Mouse (Mus musculus) heart, postnatal 0 days (tissue): ENCODE results near the gene 4933428G20Rik. TPM values are rescaled to one million over a fixed set of nuclear protein-coding genes. Genes with fewer than 3 reads are reported as not detected.

Experiments used
- ATAC-seq: fragments of 200-750 bp; cut with Nextera tagmentation; 2 replicates; pipeline ENCODE4 v1.8.0; 2017; ENCODE audit warnings: low read depth, moderate number of reproducible peaks, moderate library complexity; ENCODE audit not compliant: insufficient read depth
- DNase-seq: peaks from one replicate; pipeline ENCODE4 v3.0.0-alpha.2; 2016; ENCODE audit warnings: low spot score
- H3K27ac ChIP-seq: fragments of 300-500 bp; sonication (generic); 2 replicates; pipeline ENCODE4 v1.5.1; 2014; ENCODE audit warnings: low read depth, mild to moderate bottlenecking
- H3K27me3 ChIP-seq: fragments of 300-500 bp; sonication (generic); 2 replicates; pipeline ENCODE4 v1.6.1; 2014; ENCODE audit warnings: low read length, mixed read lengths; ENCODE audit not compliant: control insufficient read depth, insufficient read depth
- H3K36me3 ChIP-seq: fragments of 300-500 bp; sonication (generic); replicated peaks from 2 replicates; pipeline ENCODE4 v1.6.1; 2014; ENCODE audit warnings: low read length, mixed read lengths; ENCODE audit not compliant: control insufficient read depth, insufficient read depth
- H3K4me1 ChIP-seq: fragments of 300-500 bp; sonication (generic); 2 replicates; pipeline ENCODE4 v1.6.1; 2014; ENCODE audit warnings: antibody characterized with exemption; ENCODE audit not compliant: control insufficient read depth, insufficient read depth
- H3K4me2 ChIP-seq: fragments of 300-500 bp; sonication (generic); 2 replicates; pipeline ENCODE4 v1.6.1; 2014; ENCODE audit warnings: low read depth, mild to moderate bottlenecking, low read length, moderate library complexity
- H3K4me3 ChIP-seq: fragments of 300-500 bp; sonication (generic); 2 replicates; pipeline ENCODE4 v1.5.1; 2014; ENCODE audit warnings: low read depth, low read length
- H3K9ac ChIP-seq: fragments of 300-500 bp; sonication (generic); replicated peaks from 2 replicates; pipeline ENCODE4 v1.6.1; 2014; ENCODE audit warnings: low read depth, low read length, mixed read lengths
- H3K9me3 ChIP-seq: fragments of 300-500 bp; sonication (generic); replicated peaks from 2 replicates; pipeline ENCODE4 v1.6.1; 2016; ENCODE audit warnings: low read length; ENCODE audit not compliant: control insufficient read depth
- CTCF ChIP-seq: IDR thresholded peaks from 2 replicates; pipeline ENCODE4 v1.5.1; 2016; ENCODE audit warnings: antibody characterized with exemption, control low read depth, low read depth
- EP300 ChIP-seq: IDR thresholded peaks from 2 replicates; pipeline ENCODE4 v1.6.1; 2016; ENCODE audit warnings: antibody characterized with exemption, low read depth
- WGBS: fragments of 180-500 bp; shearing (Covaris S2); extraction: QIAGEN DNeasy Blood & Tissue Kit; methylation state at CpG from one replicate; pipeline ENCODE4 v1.1.7; 2014; 5-methylcytosine and 5-hydroxymethylcytosine counted together
- polyA plus RNA-seq: library from polyadenylated mRNA; unstranded; fragments of >200 nt; fragmentation: Nextera tagmentation; extraction: Ambion mirVana; gene quantifications from 2 replicates; pipeline ENCODE4 v1.2.1, GENCODE M21; 2015
- total RNA-seq: library from RNA; depleted of rRNA; stranded (reverse); fragments of >200 nt; gene quantifications from 2 replicates; pipeline ENCODE4 v1.2.3, GENCODE M21; 2014; ENCODE audit warnings: low replicate concordance

Gene 4933428G20Rik
- total and polyA plus RNA-seq, 2 experiments from 2014 or later = 0.45 TPM; not detected in 1

DNA sequence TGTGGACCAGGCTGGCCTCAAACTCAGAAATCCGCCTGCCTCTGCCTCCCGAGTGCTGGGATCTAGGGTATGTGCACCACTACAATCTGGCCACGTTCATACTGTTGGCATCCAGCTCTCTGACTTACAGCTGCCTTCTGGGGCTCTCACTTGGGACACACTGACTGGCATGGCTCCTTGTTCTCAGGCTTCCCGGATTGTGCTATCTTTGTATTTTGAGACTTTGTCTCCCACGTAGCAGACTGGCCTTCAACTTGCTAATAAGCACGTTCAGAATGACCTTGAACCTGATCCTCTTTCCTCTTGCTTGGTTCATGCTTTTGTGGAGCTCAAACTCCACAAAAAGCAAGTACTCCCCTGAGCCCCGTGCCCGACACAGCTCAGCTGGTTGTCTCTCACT is 14.5 kb downstream of the 4933428G20Rik start:
- peaks cover 76% of the 10 kb centered on the region for H3K36me3 ChIP-seq
- H3K9ac ChIP-seq = no peak overlapping the region
- 50% methylated on average over 8 of the region's 8 CpGs for WGBS

DNA sequence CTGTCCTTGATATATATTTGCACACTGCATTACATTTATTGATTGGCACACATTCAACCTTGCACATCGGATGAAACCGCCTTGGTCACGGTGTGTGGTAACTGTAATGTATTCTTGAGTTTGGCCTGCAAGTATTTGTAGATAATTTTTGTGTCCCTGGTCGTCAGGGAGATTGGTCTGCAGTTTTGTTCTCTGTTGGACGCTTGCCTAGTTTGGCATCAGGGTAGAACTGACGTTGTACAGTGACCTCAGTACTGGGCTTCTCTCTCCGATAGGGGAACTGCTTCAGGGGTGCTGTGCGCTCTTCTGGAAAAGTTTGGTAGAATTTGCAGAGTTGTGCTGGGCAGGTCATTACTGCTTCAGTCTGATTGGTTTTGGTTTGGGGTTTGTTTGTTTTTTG is 20.3 kb downstream of the 4933428G20Rik start:
- peaks cover 86% of the 10 kb centered on the region for H3K36me3 ChIP-seq
- H3K9me3 ChIP-seq = no peaks in the 10 kb centered on the region
- H3K4me1 ChIP-seq = 0 out of 2 replicates have a peak, but pooled peaks cover 3% of the 10 kb centered on the region
- H3K27me3 ChIP-seq = no peaks in the 10 kb centered on the region
- TF ChIP-seq EP300 = no peak
- WGBS = 38% methylated on average over 8 of the region's 8 CpGs
- no peak overlapping the region for H3K4me2 ChIP-seq
- DNase-seq = peak; percentile 57
- ATAC-seq = peak; percentile 51
- H3K27ac ChIP-seq = no peak overlapping the region
- no peak overlapping the region for H3K9ac ChIP-seq
- H3K4me3 ChIP-seq = no peak overlapping the region

More for the DNA sequence above, 14.5 kb downstream of the 4933428G20Rik start:
- Histone ChIP-seq H3K4me1 (no peaks in the 10 kb centered on the region), H3K4me3 (no peak overlapping the region), H3K4me2 (no peak overlapping the region), H3K27me3 (no peaks in the 10 kb centered on the region), H3K27ac (no peak overlapping the region), H3K9me3 (no peaks in the 10 kb centered on the region)
- no peak for DNase-seq
- TF ChIP-seq EP300 = no peak
- TF ChIP-seq CTCF = no peak
- ATAC-seq = no peak

DNA sequence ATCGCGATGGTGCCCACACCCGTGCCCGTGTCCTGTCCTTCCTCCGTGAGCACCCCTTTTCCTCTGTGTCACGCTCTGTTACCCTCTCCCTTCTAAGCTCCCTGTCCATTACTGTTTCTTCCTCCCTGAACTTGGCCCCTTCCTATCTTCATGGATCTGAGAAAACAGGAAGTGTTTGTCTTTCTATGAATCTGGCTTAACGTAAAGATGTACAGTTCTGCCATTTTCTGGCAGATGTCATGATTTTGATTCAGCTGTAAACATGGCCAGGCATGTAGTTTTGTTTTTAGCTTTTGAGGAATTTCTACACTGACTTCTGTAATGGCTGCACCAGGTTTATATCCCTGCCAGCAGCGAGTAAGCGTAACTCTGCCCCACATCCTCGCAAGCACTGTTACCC is 21.1 kb downstream of the 4933428G20Rik start:
- no peak for TF ChIP-seq EP300
- no peak for TF ChIP-seq CTCF
- Histone ChIP-seq H3K27ac (no peak overlapping the region), H3K9ac (no peak overlapping the region), H3K4me1 (0 out of 2 replicates have a peak, but pooled peaks cover 3% of the 10 kb centered on the region), H3K27me3 (no peaks in the 10 kb centered on the region), H3K4me3 (no peak overlapping the region), H3K36me3 (peaks cover 88% of the 10 kb centered on the region), H3K9me3 (no peaks in the 10 kb centered on the region), H3K4me2 (no peak overlapping the region)
- WGBS = 85% methylated on average over 10 of the region's 10 CpGs
- ATAC-seq (no peak), DNase-seq (no peak)

DNA sequence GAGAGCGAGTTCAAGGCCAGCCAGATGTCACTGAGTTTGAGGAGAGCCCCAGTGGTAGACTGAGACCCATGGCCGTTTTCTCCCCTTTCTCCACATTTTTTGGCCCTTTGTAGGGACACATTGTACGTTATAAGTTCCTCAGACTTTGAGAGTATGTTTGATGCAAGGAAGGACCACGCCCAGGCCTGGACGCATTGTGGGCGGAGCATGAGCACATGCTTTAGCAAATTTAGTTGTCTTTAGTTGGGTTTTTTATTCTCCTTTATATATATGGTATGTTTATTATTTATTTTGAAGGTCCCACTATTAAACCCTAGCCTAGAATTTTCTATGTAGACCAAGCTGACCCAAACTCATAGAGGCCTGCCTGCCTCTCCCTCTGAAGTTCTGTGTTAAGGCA is 21.8 kb downstream of the 4933428G20Rik start:
- ATAC-seq (no peak), DNase-seq (no peak)
- 87% methylated on average over 6 of the region's 6 CpGs for WGBS
- no peak overlapping the region for H3K4me2 ChIP-seq
- H3K36me3 ChIP-seq = peaks cover 91% of the 10 kb centered on the region
- H3K27ac ChIP-seq = no peak overlapping the region
- no peaks in the 10 kb centered on the region for H3K9me3 ChIP-seq
- no peak overlapping the region for H3K9ac ChIP-seq
- TF ChIP-seq CTCF (no peak), EP300 (no peak)
- H3K4me3 ChIP-seq = no peak overlapping the region
- H3K4me1 ChIP-seq = 0 out of 2 replicates have a peak, but pooled peaks cover 3% of the 10 kb centered on the region
- H3K27me3 ChIP-seq = no peaks in the 10 kb centered on the region

DNA sequence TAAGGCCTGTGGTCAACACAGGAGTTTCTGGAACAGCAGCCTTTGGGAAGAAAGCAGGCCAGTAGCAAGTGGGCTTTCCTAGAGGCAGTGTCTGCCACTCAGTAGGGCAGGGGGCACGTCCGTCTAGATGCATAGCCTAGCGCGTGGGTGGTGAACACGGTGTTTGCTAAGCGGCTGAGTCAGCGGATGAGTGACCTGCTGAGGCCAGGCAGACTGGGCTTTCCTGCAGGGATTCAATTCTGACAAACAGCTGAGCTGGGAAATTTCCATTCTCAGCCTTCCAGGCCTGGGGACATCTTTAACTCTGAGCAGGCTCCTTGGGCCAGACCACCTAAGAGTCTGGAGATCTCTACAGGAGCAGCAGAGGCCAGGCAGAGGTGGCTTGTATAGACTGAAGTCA is 22.7 kb downstream of the 4933428G20Rik start:
- WGBS = 75% methylated on average over 7 of the region's 7 CpGs
- H3K36me3 ChIP-seq = peaks cover 91% of the 10 kb centered on the region
- H3K4me3 ChIP-seq = no peak overlapping the region

More for the DNA sequence above, 22.7 kb downstream of the 4933428G20Rik start:
- no peak for DNase-seq
- no peak overlapping the region for H3K9ac ChIP-seq
- H3K4me2 ChIP-seq = no peak overlapping the region
- H3K27ac ChIP-seq = no peak overlapping the region
- TF ChIP-seq EP300 (no peak), CTCF (no peak)
- ATAC-seq = no peak
- H3K9me3 ChIP-seq = no peaks in the 10 kb centered on the region
- no peaks in the 10 kb centered on the region for H3K27me3 ChIP-seq
- 0 out of 2 replicates have a peak, but pooled peaks cover 3% of the 10 kb centered on the region for H3K4me1 ChIP-seq
